Mouse (Mus musculus): Measurements from ENCODE around the gene Sag. TPM values are rescaled to one million over a fixed set of nuclear protein-coding genes. Genes with fewer than 3 reads are reported as not detected.

Gene Sag
- polyA plus RNA-seq, 1 experiment from 2014 or later = 2.6 TPM

DNA sequence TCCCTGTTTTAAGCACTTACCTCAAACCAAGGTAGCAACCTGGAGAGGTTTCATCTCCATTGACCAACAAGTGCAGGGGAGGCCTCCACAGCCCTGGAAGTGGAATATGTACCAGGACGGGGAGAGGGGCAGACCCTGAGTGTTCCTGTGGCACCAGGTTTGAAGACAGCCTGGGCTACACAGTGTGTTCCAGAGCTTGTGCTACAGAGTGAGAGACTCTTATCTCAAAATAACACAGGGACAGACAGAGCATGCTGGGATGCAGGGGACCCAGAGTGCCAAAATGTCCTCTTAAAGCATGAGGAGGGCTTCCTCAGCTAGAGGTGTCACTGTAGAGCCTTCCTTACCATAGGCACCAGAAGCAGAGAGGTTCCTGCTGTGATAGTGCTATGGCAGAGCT, 4.3 kb downstream of the Sag start:
- WGBS = 80% methylated on average over 1 of the region's 1 CpGs
- Histone ChIP-seq H3K9ac (ENCODE audit: low read depth, low read length) (no peak overlapping the region), H3K4me2 (replicated peaks; ENCODE audit: low read depth, low read length) (no peak overlapping the region), H3K4me3 (ENCODE audit: low read depth, low read length) (no peak overlapping the region), H3K4me1 (replicated peaks; ENCODE audit: control insufficient read depth, insufficient read depth, low read length) (no peaks in the 10 kb centered on the region), H3K27ac (ENCODE audit: low read depth, low read length) (no peak overlapping the region), H3K27me3 (ENCODE audit: control insufficient read depth, insufficient read depth, low read length) (no peaks in the 10 kb centered on the region), H3K36me3 (ENCODE audit: control insufficient read depth, insufficient read depth, low read length) (no peaks in the 10 kb centered on the region), H3K9me3 (ENCODE audit: control insufficient read depth, low read length) (no peaks in the 10 kb centered on the region)
- ATAC-seq (ENCODE audit: low FRiP score) (no peak), DNase-seq (ENCODE audit: low spot score) (no peak)

DNA sequence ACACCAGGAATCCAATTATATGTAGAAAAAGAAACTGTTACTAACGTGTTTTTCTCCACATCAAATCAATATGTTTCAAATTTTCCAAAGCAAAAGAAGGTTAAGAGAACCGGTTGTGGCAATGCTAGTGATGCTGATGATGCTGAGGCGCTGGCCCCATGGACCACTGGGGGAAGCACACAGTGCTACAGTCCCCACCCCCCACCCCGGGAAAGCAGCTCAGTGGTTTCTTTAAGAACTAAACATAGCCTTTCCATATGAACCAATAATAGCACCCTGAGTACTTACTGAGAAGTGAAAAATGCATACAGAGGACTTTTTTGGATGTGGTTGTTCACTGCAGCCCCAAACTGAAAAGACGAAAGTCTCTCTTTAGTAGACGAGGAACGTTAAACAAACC, 7.9 kb downstream of the Sag start:
- ATAC-seq (ENCODE audit: low FRiP score) (no peak), DNase-seq (ENCODE audit: low spot score) (no peak)
- Histone ChIP-seq H3K9me3 (ENCODE audit: control insufficient read depth, low read length) (no peaks in the 10 kb centered on the region), H3K4me1 (replicated peaks; ENCODE audit: control insufficient read depth, insufficient read depth, low read length) (no peaks in the 10 kb centered on the region), H3K4me2 (replicated peaks; ENCODE audit: low read depth, low read length) (no peak overlapping the region), H3K9ac (ENCODE audit: low read depth, low read length) (no peak overlapping the region), H3K27ac (ENCODE audit: low read depth, low read length) (no peak overlapping the region), H3K4me3 (ENCODE audit: low read depth, low read length) (no peak overlapping the region), H3K27me3 (ENCODE audit: control insufficient read depth, insufficient read depth, low read length) (no peaks in the 10 kb centered on the region), H3K36me3 (ENCODE audit: control insufficient read depth, insufficient read depth, low read length) (no peaks in the 10 kb centered on the region)
- WGBS = 88% methylated on average over 7 of the region's 7 CpGs

DNA sequence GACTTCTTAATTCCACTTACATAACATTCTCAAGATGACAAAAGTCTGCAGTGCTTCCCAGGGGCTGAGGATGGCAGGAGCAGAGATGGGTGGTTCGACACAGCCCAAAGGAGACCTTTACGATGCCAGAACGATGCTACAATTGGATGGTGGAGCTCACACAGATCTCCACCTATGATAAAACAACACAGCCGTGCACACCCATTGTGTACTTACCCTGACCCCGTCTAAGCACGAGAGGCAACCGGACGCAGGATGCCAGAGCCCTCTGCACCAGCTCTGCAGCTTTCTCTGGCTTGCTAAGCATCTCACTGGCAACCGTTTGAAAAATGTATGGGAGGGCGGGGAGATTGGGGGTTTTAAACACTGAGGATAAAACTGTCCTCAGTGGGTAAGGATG, 8.6 kb downstream of the Sag start:
- DNase-seq (ENCODE audit: low spot score) = no peak
- WGBS = 89% methylated on average over 10 of the region's 10 CpGs
- H3K27ac ChIP-seq (ENCODE audit: low read depth, low read length) = no peak overlapping the region
- no peak overlapping the region for H3K4me3 ChIP-seq (ENCODE audit: low read depth, low read length)
- no peak overlapping the region for H3K9ac ChIP-seq (ENCODE audit: low read depth, low read length)
- H3K27me3 ChIP-seq (ENCODE audit: control insufficient read depth, insufficient read depth, low read length) = no peaks in the 10 kb centered on the region
- no peak for ATAC-seq (ENCODE audit: low FRiP score)
- H3K4me2 ChIP-seq (replicated peaks; ENCODE audit: low read depth, low read length) = no peak overlapping the region
- H3K9me3 ChIP-seq (ENCODE audit: control insufficient read depth, low read length) = no peaks in the 10 kb centered on the region
- H3K36me3 ChIP-seq (ENCODE audit: control insufficient read depth, insufficient read depth, low read length) = no peaks in the 10 kb centered on the region
- H3K4me1 ChIP-seq (replicated peaks; ENCODE audit: control insufficient read depth, insufficient read depth, low read length) = no peaks in the 10 kb centered on the region

DNA sequence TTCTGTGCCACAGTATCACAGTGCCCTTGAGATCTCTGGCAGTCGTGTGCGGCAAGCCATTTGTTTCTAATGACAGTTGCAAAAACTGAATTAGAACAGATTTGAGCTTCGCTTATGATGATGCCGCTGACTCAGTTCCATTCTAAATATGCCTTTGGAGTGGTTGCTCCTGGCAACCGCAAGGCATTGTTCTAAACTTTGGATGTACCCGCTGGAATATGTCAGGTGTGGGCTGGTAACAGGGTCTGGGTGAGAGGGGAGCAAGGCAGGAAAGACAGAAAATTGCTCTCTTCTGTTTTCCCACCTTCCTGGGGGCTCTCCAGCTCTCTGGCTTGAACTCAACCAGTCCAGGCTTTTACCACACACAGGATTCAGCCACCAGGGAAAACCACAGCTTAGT, 9.7 kb downstream of the Sag start:
- H3K4me1 ChIP-seq (replicated peaks; ENCODE audit: control insufficient read depth, insufficient read depth, low read length) = no peaks in the 10 kb centered on the region
- H3K9ac ChIP-seq (ENCODE audit: low read depth, low read length) = no peak overlapping the region
- no peaks in the 10 kb centered on the region for H3K9me3 ChIP-seq (ENCODE audit: control insufficient read depth, low read length)
- no peak overlapping the region for H3K27ac ChIP-seq (ENCODE audit: low read depth, low read length)
- no peak overlapping the region for H3K4me2 ChIP-seq (replicated peaks; ENCODE audit: low read depth, low read length)
- H3K4me3 ChIP-seq (ENCODE audit: low read depth, low read length) = no peak overlapping the region
- DNase-seq (ENCODE audit: low spot score) (no peak), ATAC-seq (ENCODE audit: low FRiP score) (no peak)
- H3K27me3 ChIP-seq (ENCODE audit: control insufficient read depth, insufficient read depth, low read length) = no peaks in the 10 kb centered on the region
- no peaks in the 10 kb centered on the region for H3K36me3 ChIP-seq (ENCODE audit: control insufficient read depth, insufficient read depth, low read length)
- 79% methylated on average over 6 of the region's 6 CpGs for WGBS

DNA sequence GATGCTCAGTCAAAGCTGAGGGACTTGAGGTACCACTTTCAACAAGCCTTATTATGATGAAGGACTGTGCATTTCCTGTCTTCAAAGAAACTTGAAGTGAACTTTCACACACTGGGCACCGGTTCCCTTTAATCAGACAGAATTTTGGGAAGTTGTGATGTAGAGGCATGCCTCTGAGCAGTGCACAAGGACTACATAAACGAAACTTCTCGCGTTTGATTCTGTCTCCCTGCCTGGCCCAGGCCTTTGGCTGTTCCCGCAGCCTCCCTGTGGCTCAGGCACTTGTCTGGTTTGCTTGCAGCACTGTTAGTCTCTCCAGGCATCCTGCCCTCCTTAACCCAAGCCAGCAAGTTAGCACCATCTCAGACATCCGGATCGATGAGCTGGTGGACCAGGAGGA, 10.2 kb downstream of the Sag start:
- Histone ChIP-seq H3K4me3 (ENCODE audit: low read depth, low read length) (no peak overlapping the region), H3K9me3 (ENCODE audit: control insufficient read depth, low read length) (no peaks in the 10 kb centered on the region), H3K9ac (ENCODE audit: low read depth, low read length) (no peak overlapping the region), H3K36me3 (ENCODE audit: control insufficient read depth, insufficient read depth, low read length) (no peaks in the 10 kb centered on the region), H3K4me1 (replicated peaks; ENCODE audit: control insufficient read depth, insufficient read depth, low read length) (no peaks in the 10 kb centered on the region), H3K4me2 (replicated peaks; ENCODE audit: low read depth, low read length) (no peak overlapping the region), H3K27ac (ENCODE audit: low read depth, low read length) (no peak overlapping the region), H3K27me3 (ENCODE audit: control insufficient read depth, insufficient read depth, low read length) (no peaks in the 10 kb centered on the region)
- DNase-seq (ENCODE audit: low spot score) = no peak
- ATAC-seq (ENCODE audit: low FRiP score) = no peak
- WGBS = 80% methylated on average over 7 of the region's 7 CpGs

DNA sequence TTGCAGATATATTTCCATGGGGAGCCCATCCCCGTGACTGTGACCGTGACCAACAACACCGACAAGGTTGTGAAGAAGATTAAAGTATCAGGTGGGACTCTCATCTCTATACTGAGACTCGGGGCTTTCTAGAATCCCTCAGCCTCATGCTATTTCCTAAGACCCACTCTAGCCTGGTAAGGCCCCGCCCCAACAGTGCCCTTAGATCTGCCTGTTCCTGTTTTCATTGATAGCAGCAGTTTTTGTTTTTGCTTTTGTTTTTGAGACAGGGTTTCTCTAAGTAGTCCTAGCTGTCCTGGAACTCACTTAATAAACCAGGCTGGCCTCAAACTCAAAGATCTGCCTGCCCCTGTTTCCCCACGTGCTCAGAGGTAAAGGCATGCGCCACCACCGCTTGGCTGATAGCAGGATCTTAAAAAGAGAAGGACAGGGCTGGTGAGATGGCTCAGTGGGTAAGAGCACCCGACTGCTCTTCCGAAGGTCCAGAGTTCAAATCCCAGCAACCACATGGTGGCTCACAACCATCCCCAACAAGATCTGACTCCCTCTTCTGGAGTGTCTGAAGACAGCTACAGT, 21.0 kb downstream of the Sag start:
- Histone ChIP-seq H3K27ac (ENCODE audit: low read depth, low read length) (no peak overlapping the region), H3K9me3 (ENCODE audit: control insufficient read depth, low read length) (no peaks in the 10 kb centered on the region), H3K36me3 (ENCODE audit: control insufficient read depth, insufficient read depth, low read length) (no peaks in the 10 kb centered on the region), H3K9ac (ENCODE audit: low read depth, low read length) (no peak overlapping the region), H3K4me1 (replicated peaks; ENCODE audit: control insufficient read depth, insufficient read depth, low read length) (no peaks in the 10 kb centered on the region), H3K27me3 (ENCODE audit: control insufficient read depth, insufficient read depth, low read length) (no peaks in the 10 kb centered on the region), H3K4me3 (ENCODE audit: low read depth, low read length) (no peak overlapping the region), H3K4me2 (replicated peaks; ENCODE audit: low read depth, low read length) (no peak overlapping the region)
- ATAC-seq (ENCODE audit: low FRiP score) (no peak), DNase-seq (ENCODE audit: low spot score) (no peak)
- 92% methylated on average over 10 of the region's 10 CpGs for WGBS

DNA sequence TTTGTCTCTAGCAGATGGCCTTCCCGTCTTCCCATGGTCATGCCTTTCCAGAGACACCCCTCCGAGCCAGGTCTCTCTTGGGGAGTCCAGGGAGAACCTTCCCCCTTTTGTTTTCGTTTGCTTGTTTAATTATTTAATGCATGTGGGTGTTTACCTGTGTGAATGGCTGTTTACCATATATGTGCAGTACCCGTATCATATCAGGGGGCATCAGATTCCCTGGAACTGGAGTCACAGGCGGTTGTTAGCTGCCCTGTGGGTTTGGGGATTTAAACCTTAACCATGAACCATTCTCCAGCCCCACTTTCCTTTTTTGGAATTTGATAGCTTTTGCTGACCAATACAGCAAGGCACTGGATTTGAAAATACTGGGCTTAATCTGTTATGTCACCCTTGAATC, 21.8 kb downstream of the Sag start:
- no peaks in the 10 kb centered on the region for H3K4me1 ChIP-seq (replicated peaks; ENCODE audit: control insufficient read depth, insufficient read depth, low read length)
- no peak overlapping the region for H3K27ac ChIP-seq (ENCODE audit: low read depth, low read length)
- no peak overlapping the region for H3K9ac ChIP-seq (ENCODE audit: low read depth, low read length)
- ATAC-seq (ENCODE audit: low FRiP score) = no peak
- DNase-seq (ENCODE audit: low spot score) = no peak
- WGBS = 82% methylated on average over 5 of the region's 5 CpGs
- no peak overlapping the region for H3K4me2 ChIP-seq (replicated peaks; ENCODE audit: low read depth, low read length)
- no peaks in the 10 kb centered on the region for H3K9me3 ChIP-seq (ENCODE audit: control insufficient read depth, low read length)
- no peak overlapping the region for H3K4me3 ChIP-seq (ENCODE audit: low read depth, low read length)
- no peaks in the 10 kb centered on the region for H3K27me3 ChIP-seq (ENCODE audit: control insufficient read depth, insufficient read depth, low read length)
- no peaks in the 10 kb centered on the region for H3K36me3 ChIP-seq (ENCODE audit: control insufficient read depth, insufficient read depth, low read length)

DNA sequence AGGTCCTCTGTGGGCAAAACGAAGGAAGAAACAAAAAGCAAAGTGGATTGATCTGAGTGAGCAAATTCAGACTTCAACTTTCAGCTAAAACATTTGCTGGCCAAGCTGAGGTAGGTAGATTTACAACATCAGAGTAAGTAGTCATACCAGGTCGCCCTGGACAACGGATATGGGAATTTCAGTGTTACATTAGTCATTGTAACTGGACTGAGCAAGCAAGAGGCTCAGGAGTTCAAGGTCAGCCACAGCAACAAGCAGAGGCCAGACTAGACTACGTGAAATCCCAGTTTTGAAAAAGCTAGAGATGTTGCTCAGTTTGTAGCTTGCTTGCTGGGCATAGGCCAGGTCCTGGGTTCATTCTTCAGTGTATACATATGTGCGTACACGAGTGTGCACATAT, 22.5 kb downstream of the Sag start:
- H3K4me2 ChIP-seq (replicated peaks; ENCODE audit: low read depth, low read length) = no peak overlapping the region
- H3K4me1 ChIP-seq (replicated peaks; ENCODE audit: control insufficient read depth, insufficient read depth, low read length) = no peaks in the 10 kb centered on the region
- ATAC-seq (ENCODE audit: low FRiP score) (no peak), DNase-seq (ENCODE audit: low spot score) (no peak)
- WGBS = 86% methylated on average over 6 of the region's 6 CpGs
- H3K27me3 ChIP-seq (ENCODE audit: control insufficient read depth, insufficient read depth, low read length) = no peaks in the 10 kb centered on the region
- H3K9ac ChIP-seq (ENCODE audit: low read depth, low read length) = no peak overlapping the region
- no peak overlapping the region for H3K4me3 ChIP-seq (ENCODE audit: low read depth, low read length)
- no peaks in the 10 kb centered on the region for H3K36me3 ChIP-seq (ENCODE audit: control insufficient read depth, insufficient read depth, low read length)
- no peak overlapping the region for H3K27ac ChIP-seq (ENCODE audit: low read depth, low read length)
- H3K9me3 ChIP-seq (ENCODE audit: control insufficient read depth, low read length) = no peaks in the 10 kb centered on the region

DNA sequence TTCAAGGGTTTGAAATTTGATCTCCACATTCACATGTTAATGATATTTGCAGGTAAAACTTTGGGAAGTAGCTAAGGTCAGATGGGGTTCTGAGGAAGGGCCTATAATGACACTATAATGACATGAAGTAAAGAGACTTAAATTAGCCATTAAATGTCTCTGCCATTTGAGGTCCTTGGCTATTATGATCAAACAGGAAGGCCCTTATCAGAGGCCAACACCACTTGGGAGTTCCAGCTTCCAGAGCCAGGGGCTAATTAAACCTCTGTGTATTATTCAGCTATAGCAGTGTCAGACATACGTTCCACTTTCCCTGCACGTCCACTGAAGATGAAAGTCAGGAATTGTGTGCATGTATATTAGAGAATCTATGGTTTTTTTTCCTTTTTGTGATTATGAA, 23.0 kb downstream of the Sag start:
- WGBS = 88% methylated on average over 2 of the region's 2 CpGs
- Histone ChIP-seq H3K27ac (ENCODE audit: low read depth, low read length) (no peak overlapping the region), H3K9me3 (ENCODE audit: control insufficient read depth, low read length) (no peaks in the 10 kb centered on the region), H3K4me2 (replicated peaks; ENCODE audit: low read depth, low read length) (no peak overlapping the region), H3K36me3 (ENCODE audit: control insufficient read depth, insufficient read depth, low read length) (no peaks in the 10 kb centered on the region), H3K4me1 (replicated peaks; ENCODE audit: control insufficient read depth, insufficient read depth, low read length) (no peaks in the 10 kb centered on the region), H3K9ac (ENCODE audit: low read depth, low read length) (no peak overlapping the region), H3K27me3 (ENCODE audit: control insufficient read depth, insufficient read depth, low read length) (no peaks in the 10 kb centered on the region), H3K4me3 (ENCODE audit: low read depth, low read length) (no peak overlapping the region)
- DNase-seq (ENCODE audit: low spot score) (no peak), ATAC-seq (ENCODE audit: low FRiP score) (no peak)

Measured in hindbrain, embryonic 11.5 days (tissue).